Mouse (Mus musculus) midbrain, postnatal 0 days (tissue): ENCODE results near the gene Camta1. TPM values are rescaled to one million over a fixed set of nuclear protein-coding genes. Genes with fewer than 3 reads are reported as not detected.

ENCODE experiments used
- ATAC-seq: fragments of 200-750 bp; cut with Nextera tagmentation; 2 replicates; pipeline ENCODE4 v1.8.0; 2017; ENCODE audit warnings: moderate number of reproducible peaks, mild to moderate bottlenecking, moderate TSS enrichment, moderate library complexity; ENCODE audit not compliant: low FRiP score
- DNase-seq: peaks from one replicate; pipeline ENCODE4 v3.0.0-alpha.2; 2015; ENCODE audit warnings: low spot score
- H3K27ac ChIP-seq: fragments of 300-500 bp; sonication (generic); 2 replicates; pipeline ENCODE4 v1.5.1; 2014; ENCODE audit warnings: low read depth, mild to moderate bottlenecking, low read length, mixed read lengths
- H3K27me3 ChIP-seq: fragments of 300-500 bp; sonication (generic); 2 replicates; pipeline ENCODE4 v1.6.1; 2014; ENCODE audit warnings: low read length, control low read depth, mixed read lengths; ENCODE audit not compliant: insufficient read depth
- H3K36me3 ChIP-seq: fragments of 300-500 bp; sonication (generic); 2 replicates; pipeline ENCODE4 v1.6.1; 2014; ENCODE audit warnings: low read length, control low read depth, mixed read lengths; ENCODE audit not compliant: insufficient read depth
- H3K4me1 ChIP-seq: fragments of 300-500 bp; sonication (generic); 2 replicates; pipeline ENCODE4 v1.6.1; 2014; ENCODE audit warnings: mild to moderate bottlenecking, control low read depth, antibody characterized with exemption, low read length, mixed read lengths; ENCODE audit not compliant: insufficient read depth
- H3K4me2 ChIP-seq: fragments of 300-500 bp; sonication (generic); 2 replicates; pipeline ENCODE4 v1.6.1; 2014; ENCODE audit warnings: low read depth, mild to moderate bottlenecking, low read length, mixed read lengths; ENCODE audit not compliant: poor library complexity, severe bottlenecking
- H3K4me3 ChIP-seq: fragments of 300-500 bp; sonication (generic); 2 replicates; pipeline ENCODE4 v1.5.1; 2014; ENCODE audit warnings: low read depth, mild to moderate bottlenecking, low read length, moderate library complexity
- H3K9ac ChIP-seq: fragments of 300-500 bp; sonication (generic); replicated peaks from 2 replicates; pipeline ENCODE4 v1.6.1; 2014; ENCODE audit warnings: mild to moderate bottlenecking, low read length, moderate library complexity, mixed read lengths; ENCODE audit not compliant: poor library complexity, severe bottlenecking
- H3K9me3 ChIP-seq: fragments of 300-500 bp; sonication (generic); 2 replicates; pipeline ENCODE4 v1.6.1; 2016; ENCODE audit warnings: low read length, control low read depth
- CTCF ChIP-seq: IDR thresholded peaks from 2 replicates; pipeline ENCODE4 v1.5.1; 2016; ENCODE audit warnings: antibody characterized with exemption, mild to moderate bottlenecking
- WGBS: fragments of 180-500 bp; shearing (Covaris S2); extraction: QIAGEN DNeasy Blood & Tissue Kit; methylation state at CpG from one replicate; pipeline ENCODE4 v1.1.7; 2014; 5-methylcytosine and 5-hydroxymethylcytosine counted together
- polyA plus RNA-seq: library from polyadenylated mRNA; unstranded; fragments of >200 nt; fragmentation: Nextera tagmentation; extraction: Ambion mirVana; gene quantifications from 2 replicates; pipeline ENCODE4 v1.2.1, GENCODE M21; 2015
- total RNA-seq: library from RNA; depleted of rRNA; stranded (reverse); fragments of >200 nt; gene quantifications from 2 replicates; pipeline ENCODE4 v1.2.3, GENCODE M21; 2014

Camta1 gene
- total and polyA plus RNA-seq, 2 experiments from 2014 or later = 140 to 153 TPM

- TF ChIP-seq CTCF = no peak
- peak; percentile 57 for DNase-seq
- WGBS = 71% methylated on average over 10 of the region's 10 CpGs
These were observed 545.2 kb downstream of the Camta1 start for GRCm38 (mm10) chr4:151316428-151316827.

DNA sequence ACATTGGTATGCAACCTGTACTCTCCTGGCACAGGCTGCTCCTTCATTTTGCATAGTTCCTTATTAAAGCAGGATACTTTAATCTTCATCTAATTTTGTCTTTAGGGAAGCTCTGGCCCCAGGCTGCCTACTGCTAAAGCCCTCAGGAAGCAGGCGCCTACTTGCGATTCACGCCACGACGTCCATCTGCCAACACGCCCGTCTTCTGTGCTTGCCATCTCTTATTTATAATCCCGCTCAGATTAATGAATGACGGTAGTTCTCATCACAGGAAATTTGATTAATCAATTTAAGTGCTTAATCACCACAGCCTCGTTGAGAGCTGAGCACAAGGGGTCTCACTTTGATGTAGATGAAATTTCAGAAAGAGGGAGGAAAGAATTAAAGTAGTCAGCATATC lies 546.0 kb downstream of the Camta1 start:
- ATAC-seq (no peak), DNase-seq (no peak)
- Histone ChIP-seq H3K4me1 (peaks cover 5% of the 10 kb centered on the region), H3K27ac (no peak overlapping the region), H3K4me3 (no peak overlapping the region), H3K36me3 (no peaks in the 10 kb centered on the region), H3K27me3 (no peaks in the 10 kb centered on the region), H3K4me2 (no peak overlapping the region), H3K9me3 (no peaks in the 10 kb centered on the region), H3K9ac (no peak overlapping the region)
- 38% methylated on average over 10 of the region's 10 CpGs for WGBS
- 0 out of 2 replicates have a peak, but pooled peaks have one; percentile 6 for TF ChIP-seq CTCF

More at GRCm38 (mm10) chr4:151316428-151316827, 545.2 kb downstream of the Camta1 start:
- Histone ChIP-seq H3K4me2 (no peak overlapping the region), H3K4me3 (no peak overlapping the region), H3K27ac (no peak overlapping the region), H3K4me1 (peaks cover 5% of the 10 kb centered on the region), H3K9me3 (no peaks in the 10 kb centered on the region), H3K36me3 (no peaks in the 10 kb centered on the region), H3K9ac (no peak overlapping the region), H3K27me3 (no peaks in the 10 kb centered on the region)
- ATAC-seq = no peak

DNA sequence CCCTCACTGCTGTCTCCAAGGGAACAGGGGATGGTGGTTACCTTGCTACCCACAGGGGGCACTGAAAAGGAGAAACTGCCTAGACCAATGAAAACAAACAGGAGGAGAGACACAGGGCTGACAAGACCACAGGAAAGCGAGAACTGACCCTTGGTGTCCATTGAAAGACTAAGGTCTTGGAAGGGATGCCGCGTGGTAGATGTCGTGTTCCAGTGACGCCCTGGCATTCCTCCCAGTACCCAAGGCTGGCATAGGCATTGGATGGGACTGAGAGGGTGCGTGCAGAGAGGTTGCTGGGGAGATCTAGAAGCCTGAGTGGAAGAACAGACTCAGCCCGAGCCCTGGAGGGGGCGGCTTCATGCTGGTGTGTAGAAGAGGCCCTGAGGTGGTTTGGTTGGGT lies 550.9 kb downstream of the Camta1 start:
- Histone ChIP-seq H3K9me3 (no peaks in the 10 kb centered on the region), H3K9ac (no peak overlapping the region), H3K4me3 (no peak overlapping the region), H3K4me2 (no peak overlapping the region), H3K27me3 (no peaks in the 10 kb centered on the region), H3K36me3 (no peaks in the 10 kb centered on the region), H3K27ac (no peak overlapping the region), H3K4me1 (no peaks in the 10 kb centered on the region)
- peak; percentile 12; the same call in 1 of the 2 replicates for TF ChIP-seq CTCF
- WGBS = 80% methylated on average over 8 of the region's 8 CpGs
- ATAC-seq = no peak
- no peak for DNase-seq

GRCm38 (mm10) chr4:151310056-151310685 lies 551.5 kb downstream of the Camta1 start:
- H3K4me3 ChIP-seq = no peak overlapping the region
- no peak overlapping the region for H3K27ac ChIP-seq
- H3K9me3 ChIP-seq = no peaks in the 10 kb centered on the region
- no peaks in the 10 kb centered on the region for H3K4me1 ChIP-seq
- 61% methylated on average over 12 of the region's 12 CpGs for WGBS
- no peak for TF ChIP-seq CTCF
- no peak overlapping the region for H3K9ac ChIP-seq
- H3K27me3 ChIP-seq = no peaks in the 10 kb centered on the region
- H3K4me2 ChIP-seq = no peak overlapping the region
- no peak for ATAC-seq
- no peak for DNase-seq
- H3K36me3 ChIP-seq = no peaks in the 10 kb centered on the region

- 80% methylated on average over 11 of the region's 11 CpGs for WGBS
- Histone ChIP-seq H3K4me3 (no peak overlapping the region), H3K36me3 (no peaks in the 10 kb centered on the region), H3K9me3 (no peaks in the 10 kb centered on the region), H3K27ac (no peak overlapping the region), H3K4me1 (no peaks in the 10 kb centered on the region), H3K9ac (no peak overlapping the region), H3K27me3 (no peaks in the 10 kb centered on the region), H3K4me2 (no peak overlapping the region)
- ATAC-seq (no peak), DNase-seq (no peak)
- no peak for TF ChIP-seq CTCF
These were observed 554.8 kb downstream of the Camta1 start for GRCm38 (mm10) chr4:151306890-151307289.

- ATAC-seq (no peak), DNase-seq (no peak)
- no peaks in the 10 kb centered on the region for H3K4me1 ChIP-seq
- H3K4me3 ChIP-seq = no peak overlapping the region
- H3K27ac ChIP-seq = no peak overlapping the region
- WGBS = 60% methylated on average over 11 of the region's 11 CpGs
- TF ChIP-seq CTCF = no peak
- H3K9ac ChIP-seq = 0 out of 2 replicates have a peak overlapping the region, but pooled peaks have one; percentile 13
- no peaks in the 10 kb centered on the region for H3K36me3 ChIP-seq
- no peak overlapping the region for H3K4me2 ChIP-seq
- no peaks in the 10 kb centered on the region for H3K9me3 ChIP-seq
- no peaks in the 10 kb centered on the region for H3K27me3 ChIP-seq
These were observed 555.3 kb downstream of the Camta1 start for GRCm38 (mm10) chr4:151306311-151306765.
